Mouse (Mus musculus) heart, postnatal 4 days (tissue): ENCODE data around the gene Rapgef1. TPM values are rescaled to one million over a fixed set of nuclear protein-coding genes. Genes with fewer than 3 reads are reported as not detected.
"Not testable (repeated sequence)": the region's sequence is repeated elsewhere in the genome, so short reads cannot be mapped to it uniquely, and the experiment has no call there.

Experiments
- DNase-seq: peaks from one replicate; pipeline ENCODE4 v3.0.0; 2021
- total RNA-seq, 2 experiments: library from RNA; stranded (reverse); gene quantifications; 2 replicates each; pipeline ENCODE4 v1.2.3; 2021

Gene Rapgef1
- total RNA-seq, 2 experiments from 2014 or later = 96.3 to 98.4 TPM

DNA sequence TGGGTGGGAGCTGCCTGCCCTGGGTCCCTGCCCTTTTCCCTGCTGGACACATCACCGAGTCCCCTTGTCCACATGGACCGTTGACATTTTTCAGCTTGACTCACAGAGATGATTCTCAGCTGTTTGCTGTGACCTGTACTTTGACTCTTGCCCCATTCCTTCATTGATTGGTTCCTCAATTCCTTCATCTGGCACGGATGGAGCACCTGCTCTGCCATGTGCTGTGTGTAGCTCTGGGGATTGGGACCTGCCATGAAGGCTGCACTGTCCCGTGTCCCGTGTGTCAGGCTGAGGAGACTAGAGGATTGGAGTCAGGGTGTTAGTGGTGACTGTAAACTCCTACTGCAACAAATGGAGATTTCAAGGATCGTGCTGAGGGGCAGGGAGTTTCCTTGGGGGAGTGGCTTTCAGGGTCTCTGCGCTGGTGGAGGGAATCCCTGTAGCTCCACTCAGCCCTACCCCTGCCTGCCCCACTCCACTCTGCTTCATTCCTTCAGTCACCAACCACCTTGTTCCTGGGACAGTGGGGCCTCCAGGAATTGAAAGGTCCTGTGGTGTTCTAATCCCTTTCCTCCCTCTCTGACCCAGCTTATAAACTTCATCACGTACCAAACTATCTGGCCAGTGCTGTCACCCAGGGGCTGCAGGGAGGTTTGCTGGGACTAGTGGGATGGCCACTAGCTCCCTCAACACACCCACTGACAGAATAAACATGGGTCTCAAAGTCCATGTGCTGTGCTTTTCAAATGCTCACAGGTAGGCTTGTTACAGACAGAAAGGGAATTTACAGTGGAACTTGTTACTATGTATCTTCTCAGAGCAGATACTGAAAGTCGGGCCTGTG is 3.9 kb downstream of the Rapgef1 start:
- DNase-seq = no peak

- no peak for DNase-seq
These were observed 4.6 kb downstream of the Rapgef1 start for GRCm38 (mm10) chr2:29624091-29624608.

- DNase-seq = peak; percentile 83
These were observed 5.2 kb downstream of the Rapgef1 start for GRCm38 (mm10) chr2:29624739-29625138.

DNA sequence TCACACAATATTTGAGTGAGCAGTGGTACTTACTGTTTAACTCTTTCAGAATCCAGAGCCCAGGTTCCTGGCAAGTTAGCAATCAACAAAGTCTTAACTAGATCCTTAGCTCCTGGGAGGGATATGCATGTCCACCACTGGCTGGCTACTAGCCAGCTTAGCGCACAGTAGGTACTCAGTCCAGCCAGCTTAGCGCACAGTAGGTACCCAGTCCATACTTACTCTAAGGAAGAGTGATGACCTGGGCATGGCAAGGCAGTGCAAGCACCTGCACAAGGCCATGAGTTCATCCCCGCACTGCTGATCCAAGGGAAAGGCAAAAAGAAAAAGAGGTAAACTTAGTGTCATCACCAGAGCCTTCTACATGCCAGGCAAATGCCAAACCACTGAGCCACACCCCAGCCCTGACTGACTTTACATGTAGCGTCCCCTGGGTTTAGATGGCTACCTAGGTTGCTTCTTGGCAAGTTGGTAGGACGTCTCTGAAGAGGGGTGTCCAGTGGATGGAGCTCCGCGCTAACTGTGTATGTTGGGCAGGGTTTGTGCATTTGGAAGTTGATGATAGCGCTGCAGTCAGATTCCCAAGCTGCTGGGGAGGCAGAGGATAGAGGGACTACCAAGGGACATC is 6.2 kb downstream of the Rapgef1 start:
- DNase-seq = no peak

DNA sequence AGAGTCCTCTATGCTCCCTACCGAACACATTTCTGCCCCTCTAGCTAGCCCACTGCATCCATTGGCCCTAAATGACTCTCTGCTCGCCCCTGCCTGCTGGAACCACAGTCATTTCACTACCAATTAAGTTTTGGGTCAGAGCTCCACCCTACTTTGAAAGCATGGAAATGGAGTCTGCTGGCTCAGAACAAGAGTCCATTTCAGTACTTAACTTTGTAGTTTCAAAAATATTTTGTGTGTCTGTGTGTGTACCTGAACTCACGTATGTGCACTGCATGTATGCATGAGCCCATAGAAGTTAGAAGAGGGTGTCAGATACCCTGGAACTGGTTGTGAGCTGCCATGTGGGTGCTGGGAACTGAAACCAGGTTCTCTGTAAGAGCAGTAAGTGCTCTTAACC is 7.8 kb downstream of the Rapgef1 start:
- no peak for DNase-seq

DNA sequence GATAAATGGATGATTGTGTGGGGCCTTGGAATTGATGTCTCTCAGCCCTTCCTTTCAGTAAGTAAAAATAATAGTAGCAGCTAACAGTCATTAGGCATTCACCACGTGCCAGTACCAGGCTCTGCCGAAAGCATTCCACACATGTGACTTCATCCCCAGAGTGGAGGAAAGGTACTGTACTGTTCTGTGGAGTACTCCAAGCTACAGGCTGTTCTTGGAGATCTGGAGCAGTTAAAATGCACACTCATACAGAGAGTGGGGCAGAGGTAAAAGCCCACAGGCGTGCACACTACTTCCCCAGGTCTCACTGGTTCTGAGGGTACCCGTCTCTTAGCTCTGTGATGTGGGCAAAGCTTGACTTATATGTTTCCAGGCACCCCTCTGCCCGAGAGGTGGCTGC is 8.7 kb downstream of the Rapgef1 start:
- DNase-seq = no peak

- no peak for DNase-seq
These were observed 9.3 kb downstream of the Rapgef1 start for GRCm38 (mm10) chr2:29628763-29629181.

GRCm38 (mm10) chr2:29629311-29629710 is 9.8 kb downstream of the Rapgef1 start:
- DNase-seq = no peak

- DNase-seq = no peak
These were observed 10.7 kb downstream of the Rapgef1 start for GRCm38 (mm10) chr2:29630141-29630771.

GRCm38 (mm10) chr2:29631020-29631419 is 11.5 kb downstream of the Rapgef1 start:
- DNase-seq = no peak

- DNase-seq = not testable (repeated sequence)
These were observed 12.1 kb downstream of the Rapgef1 start for GRCm38 (mm10) chr2:29631564-29632167.

- DNase-seq = no peak
These were observed 12.7 kb downstream of the Rapgef1 start for GRCm38 (mm10) chr2:29632168-29632662.

- DNase-seq = peak; percentile 92
These were observed 13.6 kb downstream of the Rapgef1 start for GRCm38 (mm10) chr2:29633101-29633554.

GRCm38 (mm10) chr2:29633782-29634181 is 14.3 kb downstream of the Rapgef1 start:
- DNase-seq = no peak

DNA sequence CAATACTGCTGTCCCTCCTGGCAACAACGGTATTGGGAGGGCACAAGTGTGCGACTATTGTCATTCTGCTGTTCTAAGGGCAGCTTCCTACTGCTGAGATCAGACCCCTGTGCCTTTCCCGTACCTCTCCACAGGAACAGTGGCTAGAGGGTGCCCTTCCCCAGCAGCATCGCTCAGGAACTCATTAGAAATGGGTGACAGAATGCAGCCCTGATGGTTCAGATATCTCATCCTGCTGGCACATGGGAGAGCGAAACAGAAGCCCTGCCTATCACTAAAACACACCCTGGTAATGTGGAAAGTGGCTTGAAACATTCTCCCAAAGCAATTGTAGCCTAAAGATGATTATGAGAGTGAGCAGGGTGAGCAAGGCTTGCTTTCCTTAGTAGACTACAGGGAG is 15.0 kb downstream of the Rapgef1 start:
- DNase-seq = no peak

GRCm38 (mm10) chr2:29635966-29636507 is 16.5 kb downstream of the Rapgef1 start:
- no peak for DNase-seq

DNA sequence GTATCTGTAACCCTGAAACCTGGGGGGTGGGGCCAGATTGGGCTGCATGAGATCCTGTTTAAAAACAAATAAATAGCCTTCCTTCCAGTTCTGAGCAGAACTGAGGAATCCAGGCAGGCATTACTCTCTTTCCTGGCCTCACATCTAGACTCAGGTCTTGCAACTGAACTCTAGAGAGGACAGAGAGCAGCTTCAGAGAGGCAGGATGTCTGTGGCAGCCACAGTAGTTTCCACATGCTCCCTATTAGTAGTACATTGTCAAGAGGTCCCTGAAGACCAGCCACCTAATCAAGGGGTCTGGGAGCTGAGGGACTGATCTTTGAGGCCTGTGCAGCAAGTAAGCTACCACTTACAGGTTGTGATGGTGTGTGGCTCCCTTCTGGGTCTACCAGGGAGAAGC is 18.0 kb downstream of the Rapgef1 start:
- DNase-seq = no peak

GRCm38 (mm10) chr2:29639377-29639776 is 19.9 kb downstream of the Rapgef1 start:
- peak; percentile 28 for DNase-seq

GRCm38 (mm10) chr2:29639953-29640743 is 20.6 kb downstream of the Rapgef1 start:
- no peak for DNase-seq

GRCm38 (mm10) chr2:29641707-29642106 is 22.2 kb downstream of the Rapgef1 start:
- no peak for DNase-seq

GRCm38 (mm10) chr2:29643418-29643817 is 23.9 kb downstream of the Rapgef1 start:
- DNase-seq = peak; percentile 58
